Mouse (Mus musculus) ES-E14 (cell line): Measurements from ENCODE around the gene Neu1. TPM values are rescaled to one million over a fixed set of nuclear protein-coding genes. Genes with fewer than 3 reads are reported as not detected.

Experiments
- DNase-seq: peaks from one replicate; pipeline ENCODE4 v3.0.0-alpha.2; 2013; ENCODE audit warnings: low read depth, low spot score
- H3K27ac ChIP-seq: 2 replicates; pipeline ENCODE4 v1.5.1; 2012; ENCODE audit warnings: low read depth, mild to moderate bottlenecking, low read length, moderate library complexity, mixed read lengths; ENCODE audit not compliant: poor library complexity, insufficient read depth, severe bottlenecking
- H3K36me3 ChIP-seq: 2 replicates; pipeline ENCODE4 v1.6.1; 2012; ENCODE audit warnings: mild to moderate bottlenecking, low read length, moderate library complexity, mixed read lengths; ENCODE audit not compliant: control insufficient read depth, poor library complexity, insufficient read depth, severe bottlenecking
- H3K4me1 ChIP-seq, 2 experiments: fragments of 150-350 bp in 1 of 2; sonication (generic) in 1 of 2; 2 replicates each; pipeline ENCODE4 v1.6.1; 2012; ENCODE audit warnings: low read length in 2 of 2, mild to moderate bottlenecking in 1 of 2, mixed read lengths in 1 of 2; ENCODE audit not compliant: control insufficient read depth in 2 of 2, insufficient read depth in 2 of 2, poor library complexity in 1 of 2
- H3K4me3 ChIP-seq, 2 experiments: fragments of 150-350 bp in 1 of 2; sonication (generic) in 1 of 2; 2 replicates each; pipeline ENCODE4 v1.5.1; 2012; ENCODE audit warnings: low read length in 2 of 2, low read depth in 1 of 2, mild to moderate bottlenecking in 1 of 2, mixed read lengths in 1 of 2; ENCODE audit not compliant: insufficient read depth in 1 of 2, poor library complexity in 1 of 2, severe bottlenecking in 1 of 2
- H3K9ac ChIP-seq: 2 replicates; pipeline ENCODE4 v1.6.1; 2012; ENCODE audit warnings: low read depth, mild to moderate bottlenecking, low read length, mixed read lengths; ENCODE audit not compliant: poor library complexity, insufficient read depth, severe bottlenecking
- H3K9me3 ChIP-seq: fragments of 150-350 bp; sonication (generic); 2 replicates; pipeline ENCODE4 v1.6.1; 2012; ENCODE audit warnings: low read depth, mild to moderate bottlenecking, low read length; ENCODE audit not compliant: control insufficient read depth, insufficient read depth
- CHD2 ChIP-seq: IDR thresholded peaks from 2 replicates; pipeline ENCODE4 v1.6.1; 2014; ENCODE audit warnings: mild to moderate bottlenecking, low read depth, low read length, inconsistent platforms
- HCFC1 ChIP-seq: IDR thresholded peaks from 2 replicates; pipeline ENCODE4 v1.6.1; 2012; ENCODE audit warnings: low read length, inconsistent platforms, borderline replicate concordance; ENCODE audit not compliant: insufficient read depth
- MAFK ChIP-seq: IDR thresholded peaks from 2 replicates; pipeline ENCODE4 v1.6.1; 2014; ENCODE audit warnings: mild to moderate bottlenecking, low read depth, low read length, inconsistent platforms; ENCODE audit not compliant: insufficient read depth
- ZC3H11A ChIP-seq: IDR thresholded peaks from 2 replicates; pipeline ENCODE4 v1.6.1; 2012; ENCODE audit warnings: low read depth, mild to moderate bottlenecking, inconsistent platforms, low read length, borderline replicate concordance
- ZNF384 ChIP-seq: IDR thresholded peaks from 2 replicates; pipeline ENCODE4 v1.6.1; 2012; ENCODE audit warnings: low read depth, low read length, inconsistent platforms
- in situ Hi-C, 2 experiments: fragments of 600-800 bp; cut with MboI; formaldehyde crosslinking; loops; one replicate each; pipeline ENCODE4 v1.15.1; 2025; ENCODE audit warnings: low sequenced_read_pairs in 2 of 2, inconsistent platforms in 1 of 2; ENCODE audit not compliant: unreplicated experiment in 2 of 2
- total RNA-seq: library from RNA; depleted of rRNA; stranded (reverse); fragments of 300-350 nt; gene quantifications from 2 replicates; pipeline ENCODE4 v1.2.3, GENCODE M21; 2012

Gene Neu1
- total RNA-seq, 1 experiment = 24.0 TPM

DNA sequence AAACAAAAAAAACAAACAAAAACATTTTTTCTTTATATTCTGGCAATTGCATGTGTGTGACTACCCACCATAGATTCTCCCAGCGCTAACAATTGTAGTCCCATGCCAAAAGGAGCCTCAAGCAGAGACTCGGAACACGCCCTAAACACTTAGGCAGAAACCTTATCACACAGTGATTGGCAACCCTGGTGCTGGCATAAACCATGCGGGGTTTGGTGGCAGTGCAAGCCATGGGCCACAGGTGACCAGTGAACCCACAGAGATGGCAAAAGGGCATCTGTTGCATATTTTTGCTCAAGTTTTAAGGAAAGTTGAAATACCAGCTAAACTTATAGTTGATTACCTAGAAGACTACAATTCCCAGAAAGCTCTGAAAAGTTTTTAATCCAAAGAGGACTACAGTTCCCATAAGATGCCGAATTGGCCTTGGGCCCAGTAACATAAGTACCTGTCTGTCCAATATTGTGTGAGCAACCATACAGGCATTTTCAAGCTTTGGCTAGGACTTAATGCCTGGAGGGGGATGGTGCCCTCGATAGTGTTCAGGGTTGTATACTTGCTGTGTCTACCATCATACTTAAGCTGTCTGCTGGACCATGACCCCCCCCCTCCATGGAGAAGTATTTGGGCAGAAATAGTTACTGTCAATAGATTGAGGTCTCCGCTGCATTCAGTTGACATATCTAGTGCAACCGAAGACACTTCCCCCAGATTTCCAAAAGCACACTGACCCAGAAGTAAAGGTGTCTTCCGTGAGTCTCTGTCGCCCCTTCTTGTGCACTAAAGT, 33.5 kb upstream of the Neu1 start:
- H3K27ac ChIP-seq = peak overlapping the region; percentile 85; the same call in 1 of the 2 replicates
- peak overlapping the region; percentile 96 for H3K9ac ChIP-seq
- H3K4me3 ChIP-seq = peak overlapping the region; percentile 75 to 97
- peaks cover 8 to 11% of the 10 kb centered on the region in 2 experiments for H3K4me1 ChIP-seq
- no peaks in the 10 kb centered on the region for H3K9me3 ChIP-seq
- in situ Hi-C loops = no loop called here
- TF ChIP-seq HCFC1 (0 out of 2 replicates have a peak, but pooled peaks have one; percentile 36), CHD2 (no peak)
- no peak for DNase-seq
- H3K36me3 ChIP-seq = peaks cover 4% of the 10 kb centered on the region; the same call in 1 of the 2 replicates

DNA sequence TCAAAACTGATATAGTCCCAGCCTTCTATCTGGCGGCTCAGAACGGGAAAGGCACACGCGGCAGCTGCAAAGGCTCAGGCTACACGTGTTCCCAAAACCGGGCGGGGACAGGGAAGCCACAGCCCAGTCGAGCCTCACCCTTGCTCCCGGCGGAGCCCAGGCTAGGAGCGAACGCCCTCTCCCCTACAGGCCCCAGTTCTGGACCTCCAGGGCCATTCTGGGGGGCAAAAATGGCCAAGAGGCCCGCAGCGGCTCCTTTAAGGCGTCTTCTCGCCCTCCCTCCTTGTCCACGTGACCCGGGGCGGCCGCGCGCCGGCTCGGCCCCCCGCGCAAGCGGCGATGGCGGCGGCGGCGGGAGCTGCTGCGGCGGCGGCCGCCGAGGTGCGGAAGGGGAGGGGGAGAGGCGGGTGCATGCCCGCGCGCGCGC, 32.9 kb upstream of the Neu1 start, which contains the start of the genes C2 and Ehmt2:
C2 (minus strand) TSS at position 106 of the 427 bp plus-strand sequence.
Ehmt2 (plus strand) TSS at position 310 of the 427 bp plus-strand sequence.
- Histone ChIP-seq H3K4me1 (peaks cover 8 to 17% of the 10 kb centered on the region in 2 experiments), H3K9me3 (no peaks in the 10 kb centered on the region), H3K36me3 (peaks cover 7% of the 10 kb centered on the region), H3K27ac (peak within 1 kb of the TSS; percentile 85), H3K4me3 (peak within 1 kb of the TSS; percentile 75 to 97), H3K9ac (peak within 1 kb of the TSS; percentile 96)
- TF ChIP-seq ZC3H11A (no peak), MAFK (no peak), ZNF384 (no peak), CHD2 (no peak), HCFC1 (no peak)
- in situ Hi-C loops = no loop called here
- no peak for DNase-seq

GRCm38 (mm10) chr17:34898706-34899052, 32.4 kb upstream of the Neu1 start:
- Histone ChIP-seq H3K36me3 (peaks cover 7% of the 10 kb centered on the region), H3K9me3 (no peaks in the 10 kb centered on the region), H3K4me3 (peak overlapping the region; percentile 75 to 97), H3K27ac (peak overlapping the region; percentile 85), H3K4me1 (peaks cover 11 to 17% of the 10 kb centered on the region in 2 experiments; a peak in 3 of 4 replicates), H3K9ac (peak overlapping the region; percentile 96)
- in situ Hi-C loops = no loop called here
- TF ChIP-seq ZC3H11A = no peak
- TF ChIP-seq CHD2 = no peak
- TF ChIP-seq ZNF384 = no peak
- no peak for TF ChIP-seq MAFK
- no peak for TF ChIP-seq HCFC1
- no peak for DNase-seq

GRCm38 (mm10) chr17:34899053-34899889, 31.8 kb upstream of the Neu1 start:
- H3K27ac ChIP-seq = no peak overlapping the region
- H3K9ac ChIP-seq = peak overlapping the region; percentile 70
- peak overlapping the region; percentile 75 to 97 for H3K4me3 ChIP-seq
- peaks cover 11 to 17% of the 10 kb centered on the region in 2 experiments; a peak in 3 of 4 replicates for H3K4me1 ChIP-seq
- H3K9me3 ChIP-seq = no peaks in the 10 kb centered on the region
- no peak for DNase-seq
- H3K36me3 ChIP-seq = peaks cover 7% of the 10 kb centered on the region
- in situ Hi-C loops = no loop called here
- no peak for TF ChIP-seq HCFC1
- TF ChIP-seq ZC3H11A = no peak
- TF ChIP-seq CHD2 = no peak
- TF ChIP-seq ZNF384 = no peak
- TF ChIP-seq MAFK = no peak
